Mouse (Mus musculus): Measurements from ENCODE around the gene Tmem129. TPM values are rescaled to one million over a fixed set of nuclear protein-coding genes. Genes with fewer than 3 reads are reported as not detected.

Gene Tmem129
- polyA plus RNA-seq, 1 experiment from 2014 or later, result 40.5 TPM

GRCm38 (mm10) chr5:33697947-33698512 is 39.8 kb upstream of the Tmem129 start:
- TF ChIP-seq CTCF (IDR thresholded peaks at IDR 0.05), result no peak
- DNase-seq (ENCODE audit: low read depth, low spot score) (no peak), ATAC-seq (no peak)
- in situ Hi-C loops (cut with MboI; ENCODE audit: low pct_unique_long_range_greater_than_20kb), result no loop called here
- CTCF ChIA-PET, result interaction anchor here (1.5 kb wide), 1 partner anchor 19 kb away, joined by 5 read pairs; no protein-coding TSS in a partner anchor
- POLR2A ChIA-PET, result no interaction called here
- H3K27me3 ChIP-seq, result no peaks in the 10 kb centered on the region

- CTCF ChIA-PET, result no interaction called here
- in situ Hi-C loops (cut with MboI; ENCODE audit: low pct_unique_long_range_greater_than_20kb), result no loop called here
- no peak for TF ChIP-seq CTCF (IDR thresholded peaks at IDR 0.05)
- H3K27me3 ChIP-seq, result no peaks in the 10 kb centered on the region
- DNase-seq (ENCODE audit: low read depth, low spot score) (no peak), ATAC-seq (no peak)
- POLR2A ChIA-PET, result no interaction called here
Measured at GRCm38 (mm10) chr5:33697534-33697933, 39.3 kb upstream of the Tmem129 start.

- TF ChIP-seq CTCF (IDR thresholded peaks at IDR 0.05), result no peak
- ChIA-PET CTCF (interaction anchor here (0.9 to 2.7 kb wide), 3 partner anchors 11 to 20 kb away, joined by 3 to 13 read pairs (median 4); no protein-coding TSS in a partner anchor), POLR2A (interaction anchor here (0.8 kb wide), 1 partner anchor 13 kb away, joined by 3 read pairs; no protein-coding TSS in a partner anchor)
- H3K27me3 ChIP-seq, result no peaks in the 10 kb centered on the region
- ATAC-seq (no peak), DNase-seq (ENCODE audit: low read depth, low spot score) (no peak)
- in situ Hi-C loops (cut with MboI; ENCODE audit: low pct_unique_long_range_greater_than_20kb), result no loop called here
Measured at GRCm38 (mm10) chr5:33696430-33696829, 38.2 kb upstream of the Tmem129 start.

GRCm38 (mm10) chr5:33695718-33696121 is 37.5 kb upstream of the Tmem129 start:
- no peaks in the 10 kb centered on the region for H3K27me3 ChIP-seq
- no peak for TF ChIP-seq CTCF (IDR thresholded peaks at IDR 0.05)
- DNase-seq (ENCODE audit: low read depth, low spot score), result no peak
- POLR2A ChIA-PET, result interaction anchor here (0.5 to 1.3 kb wide), 3 partner anchors 9 to 18 kb away, joined by 3 read pairs; no protein-coding TSS in a partner anchor
- CTCF ChIA-PET, result interaction anchor here (0.9 to 2.7 kb wide), 3 partner anchors 12 to 20 kb away, joined by 3 to 13 read pairs (median 4); no protein-coding TSS in a partner anchor
- no peak for ATAC-seq
- in situ Hi-C loops (cut with MboI; ENCODE audit: low pct_unique_long_range_greater_than_20kb), result no loop called here

- in situ Hi-C loops (cut with MboI; ENCODE audit: low pct_unique_long_range_greater_than_20kb), result no loop called here
- TF ChIP-seq CTCF (IDR thresholded peaks at IDR 0.05), result no peak
- H3K27me3 ChIP-seq, result no peaks in the 10 kb centered on the region
- ChIA-PET CTCF (interaction anchor here (0.9 to 2.7 kb wide), 2 partner anchors 12 kb away, joined by 4 to 13 read pairs; no protein-coding TSS in a partner anchor), POLR2A (interaction anchor here (0.5 to 1.3 kb wide), 3 partner anchors 10 to 18 kb away, joined by 3 read pairs; no protein-coding TSS in a partner anchor)
- no peak for DNase-seq (ENCODE audit: low read depth, low spot score)
- no peak for ATAC-seq
Measured at GRCm38 (mm10) chr5:33694848-33695717, 36.9 kb upstream of the Tmem129 start.

GRCm38 (mm10) chr5:33694461-33694847 is 36.2 kb upstream of the Tmem129 start:
- ATAC-seq (no peak), DNase-seq (ENCODE audit: low read depth, low spot score) (no peak)
- TF ChIP-seq CTCF (IDR thresholded peaks at IDR 0.05), result no peak
- H3K27me3 ChIP-seq, result no peaks in the 10 kb centered on the region
- CTCF ChIA-PET, result interaction anchor here (1.6 to 2.7 kb wide), 2 partner anchors 9 to 13 kb away, joined by 5 to 13 read pairs; no protein-coding TSS in a partner anchor
- POLR2A ChIA-PET, result no interaction called here
- in situ Hi-C loops (cut with MboI; ENCODE audit: low pct_unique_long_range_greater_than_20kb), result no loop called here

GRCm38 (mm10) chr5:33692393-33692792 is 34.2 kb upstream of the Tmem129 start:
- CTCF ChIA-PET, result interaction anchor here (2.8 kb wide), 1 partner anchor 9 kb away, joined by 12 read pairs; no protein-coding TSS in a partner anchor
- no peak for ATAC-seq
- POLR2A ChIA-PET, result interaction anchor here (1.3 kb wide), 1 partner anchor 12 kb away, joined by 5 read pairs; no protein-coding TSS in a partner anchor
- DNase-seq (ENCODE audit: low read depth, low spot score), result no peak
- no peak for TF ChIP-seq CTCF (IDR thresholded peaks at IDR 0.05)
- in situ Hi-C loops (cut with MboI; ENCODE audit: low pct_unique_long_range_greater_than_20kb), result no loop called here
- no peaks in the 10 kb centered on the region for H3K27me3 ChIP-seq

- ATAC-seq, result no peak
- DNase-seq (ENCODE audit: low read depth, low spot score), result no peak
- no peaks in the 10 kb centered on the region for H3K27me3 ChIP-seq
- in situ Hi-C loops (cut with MboI; ENCODE audit: low pct_unique_long_range_greater_than_20kb), result no loop called here
- POLR2A ChIA-PET, result no interaction called here
- CTCF ChIA-PET, result interaction anchor here (1.6 kb wide), 1 partner anchor 48 kb away, joined by 4 read pairs; no protein-coding TSS in a partner anchor
- TF ChIP-seq CTCF (IDR thresholded peaks at IDR 0.05), result no peak
Measured at GRCm38 (mm10) chr5:33689852-33690645, 31.8 kb upstream of the Tmem129 start.

GRCm38 (mm10) chr5:33689221-33689844 is 31.1 kb upstream of the Tmem129 start:
- no peaks in the 10 kb centered on the region for H3K27me3 ChIP-seq
- in situ Hi-C loops (cut with MboI; ENCODE audit: low pct_unique_long_range_greater_than_20kb), result no loop called here
- TF ChIP-seq CTCF (IDR thresholded peaks at IDR 0.05), result no peak
- ATAC-seq (no peak), DNase-seq (ENCODE audit: low read depth, low spot score) (no peak)
- ChIA-PET POLR2A (no interaction called here), CTCF (interaction anchor here (1.6 kb wide), 1 partner anchor 49 kb away, joined by 4 read pairs; no protein-coding TSS in a partner anchor)
